Mouse (Mus musculus) G1E (cell line): ENCODE data around the gene Lrrc57. TPM values are rescaled to one million over a fixed set of nuclear protein-coding genes. Genes with fewer than 3 reads are reported as not detected.

Experiments
- ATAC-seq: 2 replicates; pipeline ENCODE4 v1.8.0; 2016; ENCODE audit warnings: mild to moderate bottlenecking; ENCODE audit not compliant: insufficient number of reproducible peaks, poor library complexity, low FRiP score, severe bottlenecking; ENCODE audit errors: extremely low read depth
- DNase-seq: peaks from one replicate; pipeline ENCODE4 v3.0.0; 2012; ENCODE audit warnings: low spot score
- H3K27me3 ChIP-seq: 2 replicates; pipeline ENCODE4 v1.6.1; 2012; ENCODE audit warnings: mild to moderate bottlenecking, low read length, inconsistent platforms; ENCODE audit not compliant: insufficient read depth
- H3K36me3 ChIP-seq: replicated peaks from 2 replicates; pipeline ENCODE3; 2012; ENCODE audit warnings: mild to moderate bottlenecking, inconsistent platforms
- H3K4me1 ChIP-seq: 2 replicates; pipeline ENCODE4 v1.6.1; 2012; ENCODE audit warnings: low read depth, low read length, inconsistent platforms, mixed read lengths; ENCODE audit not compliant: insufficient read depth
- H3K4me3 ChIP-seq: 2 replicates; pipeline ENCODE4 v1.5.1; 2012; ENCODE audit warnings: low read depth, mild to moderate bottlenecking, inconsistent platforms, low read length, moderate library complexity, mixed read lengths
- H3K9me3 ChIP-seq: replicated peaks from 2 replicates; pipeline ENCODE4 v1.6.1; 2012; ENCODE audit warnings: inconsistent platforms
- CTCF ChIP-seq: IDR thresholded peaks from 2 replicates; pipeline ENCODE4 v1.5.1; 2012; ENCODE audit warnings: low read depth, low read length, inconsistent platforms, mixed read lengths
- GATA1 ChIP-seq: IDR thresholded peaks from 2 replicates; pipeline ENCODE4 v1.6.1; 2012; ENCODE audit warnings: borderline replicate concordance, low read length, inconsistent platforms, mixed read lengths
- GATA2 ChIP-seq: IDR thresholded peaks from 2 replicates; pipeline ENCODE4 v1.6.1; 2012; ENCODE audit warnings: low read depth, low read length, inconsistent platforms, borderline replicate concordance
- POLR2AphosphoS5 ChIP-seq: IDR thresholded peaks from 2 replicates; pipeline ENCODE4 v1.6.1; 2012; ENCODE audit warnings: low read depth, low read length, inconsistent platforms; ENCODE audit not compliant: insufficient replicate concordance
- TAL1 ChIP-seq: conservative IDR thresholded peaks from 2 replicates; pipeline ENCODE4 v1.6.1; 2012; ENCODE audit warnings: low read depth, low read length, inconsistent platforms, mixed read lengths
- polyA plus RNA-seq: library from polyadenylated mRNA; stranded (reverse); fragments of >175 nt; gene quantifications from 2 replicates; pipeline ENCODE4 v1.2.3, GENCODE M21; 2012
- total RNA-seq, 2 experiments: library from RNA; stranded (forward) in 1 of 2; stranded (reverse) in 1 of 2; fragments of 200-1000 nt in 1 of 2; fragments of >200 nt in 1 of 2; fragmentation: Nextera tagmentation in 1 of 2; gene quantifications; 2 replicates each; pipeline ENCODE4 v1.2.3; 2014 to 2017

The Lrrc57 gene
- total and polyA plus RNA-seq, 3 experiments = 3.0 to 35.8 (median 27.8) TPM

DNA sequence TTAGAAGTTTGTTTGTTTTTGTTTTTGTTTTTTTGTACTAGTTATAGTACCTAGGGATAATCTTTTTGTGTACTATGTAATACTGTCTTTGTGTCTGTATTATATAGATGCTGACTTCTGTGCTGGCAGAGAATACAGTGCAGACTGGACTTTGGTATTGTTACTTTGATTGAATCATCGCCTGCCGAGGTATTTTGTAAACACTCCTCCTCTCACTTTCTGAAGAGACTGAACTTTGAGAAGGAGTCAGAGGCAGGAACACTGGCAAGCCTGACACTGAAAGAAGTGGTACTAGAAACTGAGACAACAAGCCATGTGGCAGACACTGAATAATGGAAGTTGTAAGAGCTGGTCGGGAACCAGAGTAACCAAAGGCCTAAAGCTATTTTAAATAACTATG lies 52.5 kb downstream of the Lrrc57 start:
- TF ChIP-seq GATA2 (no peak), CTCF (no peak), POLR2AphosphoS5 (no peak), TAL1 (no peak), GATA1 (no peak)
- DNase-seq = no peak
- no peak overlapping the region for H3K4me3 ChIP-seq
- peaks cover 53% of the 10 kb centered on the region for H3K4me1 ChIP-seq
- peaks cover 79% of the 10 kb centered on the region for H3K36me3 ChIP-seq
- no peak for ATAC-seq
- H3K27me3 ChIP-seq = no peaks in the 10 kb centered on the region
- H3K9me3 ChIP-seq = no peaks in the 10 kb centered on the region

Other genes starting within 250 kb of the Lrrc57 start
- gene Ganc, start 205.6 kb downstream of the Lrrc57 start, total RNA-seq (2014; fragmentation: Nextera tagmentation) = 16.0 and 17.2 TPM in 2 replicates
- 19.2 and 20.4 TPM in 2 replicates for gene Ganc, start 205.6 kb downstream of the Lrrc57 start, total RNA-seq (2017)
- gene Ganc, start 205.6 kb downstream of the Lrrc57 start, polyA plus RNA-seq = 0.95 and 1.6 TPM in 2 replicates
- 19.6 and 22.6 TPM in 2 replicates for gene Tmem87a, start 205.4 kb downstream of the Lrrc57 start, total RNA-seq (2014; fragmentation: Nextera tagmentation)
- gene Tmem87a, start 205.4 kb downstream of the Lrrc57 start, total RNA-seq (2017) = 36.8 and 44.1 TPM in 2 replicates
- 0.76 and 0.88 TPM in 2 replicates for gene Tmem87a, start 205.4 kb downstream of the Lrrc57 start, polyA plus RNA-seq
- not detected in 2 replicates for gene Capn3, start 153.5 kb downstream of the Lrrc57 start, total RNA-seq (2014; fragmentation: Nextera tagmentation)
- 0.05 and 0.06 TPM in 2 replicates for gene Capn3, start 153.5 kb downstream of the Lrrc57 start, total RNA-seq (2017)
- gene Capn3, start 153.5 kb downstream of the Lrrc57 start, polyA plus RNA-seq = not detected in 2 replicates
- 301 and 315 TPM in 2 replicates for gene Zfp106, start 45.7 kb downstream of the Lrrc57 start, total RNA-seq (2014; fragmentation: Nextera tagmentation)
- gene Zfp106, start 45.7 kb downstream of the Lrrc57 start, total RNA-seq (2017) = 98.6 and 104 TPM in 2 replicates
- gene Zfp106, start 45.7 kb downstream of the Lrrc57 start, polyA plus RNA-seq = 83.9 and 104 TPM in 2 replicates
- gene Snap23, start 41.8 kb downstream of the Lrrc57 start, total RNA-seq (2014; fragmentation: Nextera tagmentation) = 242 and 301 TPM in 2 replicates
- gene Snap23, start 41.8 kb downstream of the Lrrc57 start, total RNA-seq (2017) = 253 and 328 TPM in 2 replicates
- 20.5 and 21.7 TPM in 2 replicates for gene Snap23, start 41.8 kb downstream of the Lrrc57 start, polyA plus RNA-seq
- gene Haus2, start 137 bp downstream of the Lrrc57 start, total RNA-seq (2014; fragmentation: Nextera tagmentation) = 30.5 and 41.2 TPM in 2 replicates
- 13.1 and 14.6 TPM in 2 replicates for gene Haus2, start 137 bp downstream of the Lrrc57 start, total RNA-seq (2017)
- gene Haus2, start 137 bp downstream of the Lrrc57 start, polyA plus RNA-seq = 2.1 and 3.2 TPM in 2 replicates
- 9.8 and 12.3 TPM in 2 replicates for gene Stard9, start 19.6 kb upstream of the Lrrc57 start, total RNA-seq (2014; fragmentation: Nextera tagmentation)
- gene Stard9, start 19.6 kb upstream of the Lrrc57 start, total RNA-seq (2017) = 3.7 and 4.0 TPM in 2 replicates
- gene Stard9, start 19.6 kb upstream of the Lrrc57 start, polyA plus RNA-seq = 0.34 and 0.54 TPM in 2 replicates
- 26.2 and 33.2 TPM in 2 replicates for gene Cdan1, start 240.6 kb upstream of the Lrrc57 start, total RNA-seq (2014; fragmentation: Nextera tagmentation)
- gene Cdan1, start 240.6 kb upstream of the Lrrc57 start, total RNA-seq (2017) = 18.4 and 19.9 TPM in 2 replicates
- 63.1 and 92.7 TPM in 2 replicates for gene Cdan1, start 240.6 kb upstream of the Lrrc57 start, polyA plus RNA-seq
- 7.1 and 9.2 TPM in 2 replicates for gene Ttbk2, start 241.1 kb upstream of the Lrrc57 start, total RNA-seq (2014; fragmentation: Nextera tagmentation)
- gene Ttbk2, start 241.1 kb upstream of the Lrrc57 start, total RNA-seq (2017) = 7.3 and 8.4 TPM in 2 replicates
- gene Ttbk2, start 241.1 kb upstream of the Lrrc57 start, polyA plus RNA-seq = 4.9 and 5.8 TPM in 2 replicates